Mouse (Mus musculus) liver, adult 2 months (tissue): Measurements from ENCODE around the gene Tanc1.

Experiments
- CTCF ChIP-seq: fragments of 200-500 bp; IDR thresholded peaks from 2 replicates; pipeline ENCODE4 v1.5.1; 2011; ENCODE audit warnings: low read depth, low read length, control low read depth
- POLR2A ChIP-seq: fragments of 200-500 bp; IDR thresholded peaks from 2 replicates; pipeline ENCODE4 v1.6.1; 2011; ENCODE audit warnings: low read length, control low read depth; ENCODE audit not compliant: insufficient read depth; ENCODE audit errors: extremely low read depth

- TF ChIP-seq POLR2A (no peak), CTCF (no peak)
Observed at GRCm38 (mm10) chr2:59717746-59718294, 106.0 kb downstream of the Tanc1 start.
